Mouse (Mus musculus) midbrain, embryonic 12.5 days (tissue): ENCODE results near the gene Hoxb6. TPM values are rescaled to one million over a fixed set of nuclear protein-coding genes. Genes with fewer than 3 reads are reported as not detected.

ENCODE experiments used
- ATAC-seq: fragments of 200-750 bp; cut with Nextera tagmentation; 2 replicates; pipeline ENCODE4 v1.8.0; 2017; ENCODE audit warnings: low read depth, moderate TSS enrichment, moderate library complexity; ENCODE audit not compliant: low FRiP score
- H3K27ac ChIP-seq: fragments of 300-500 bp; sonication (generic); replicated peaks from 2 replicates; pipeline ENCODE4 v1.5.1; 2016; ENCODE audit warnings: mild to moderate bottlenecking
- H3K27me3 ChIP-seq: fragments of 300-500 bp; sonication (generic); 2 replicates; pipeline ENCODE4 v1.6.1; 2016; ENCODE audit warnings: mild to moderate bottlenecking
- H3K36me3 ChIP-seq: fragments of 300-500 bp; sonication (generic); 2 replicates; pipeline ENCODE4 v1.6.1; 2016
- H3K4me1 ChIP-seq: fragments of 300-500 bp; sonication (generic); 2 replicates; pipeline ENCODE4 v1.6.1; 2016
- H3K4me2 ChIP-seq: fragments of 300-500 bp; sonication (generic); replicated peaks from 2 replicates; pipeline ENCODE4 v1.6.1; 2016; ENCODE audit warnings: mild to moderate bottlenecking, moderate library complexity
- H3K4me3 ChIP-seq: fragments of 300-500 bp; sonication (generic); 2 replicates; pipeline ENCODE4 v1.5.1; 2016; ENCODE audit warnings: mild to moderate bottlenecking
- H3K9ac ChIP-seq: fragments of 300-500 bp; sonication (generic); replicated peaks from 2 replicates; pipeline ENCODE4 v1.6.1; 2016; ENCODE audit warnings: mild to moderate bottlenecking, moderate library complexity
- H3K9me3 ChIP-seq: fragments of 300-500 bp; sonication (generic); 2 replicates; pipeline ENCODE4 v1.6.1; 2016; ENCODE audit warnings: mild to moderate bottlenecking
- WGBS: fragments of 180-500 bp; shearing (Covaris S2); methylation state at CpG from one replicate; pipeline ENCODE4 v1.1.7; 2016; 5-methylcytosine and 5-hydroxymethylcytosine counted together
- polyA plus RNA-seq: library from polyadenylated mRNA; unstranded; fragments of >200 nt; fragmentation: Nextera tagmentation; extraction: Ambion mirVana; gene quantifications from 2 replicates; pipeline ENCODE4 v1.2.1, GENCODE M21; 2016

Hoxb6 gene
- polyA plus RNA-seq, result not detected in 2 replicates

DNA sequence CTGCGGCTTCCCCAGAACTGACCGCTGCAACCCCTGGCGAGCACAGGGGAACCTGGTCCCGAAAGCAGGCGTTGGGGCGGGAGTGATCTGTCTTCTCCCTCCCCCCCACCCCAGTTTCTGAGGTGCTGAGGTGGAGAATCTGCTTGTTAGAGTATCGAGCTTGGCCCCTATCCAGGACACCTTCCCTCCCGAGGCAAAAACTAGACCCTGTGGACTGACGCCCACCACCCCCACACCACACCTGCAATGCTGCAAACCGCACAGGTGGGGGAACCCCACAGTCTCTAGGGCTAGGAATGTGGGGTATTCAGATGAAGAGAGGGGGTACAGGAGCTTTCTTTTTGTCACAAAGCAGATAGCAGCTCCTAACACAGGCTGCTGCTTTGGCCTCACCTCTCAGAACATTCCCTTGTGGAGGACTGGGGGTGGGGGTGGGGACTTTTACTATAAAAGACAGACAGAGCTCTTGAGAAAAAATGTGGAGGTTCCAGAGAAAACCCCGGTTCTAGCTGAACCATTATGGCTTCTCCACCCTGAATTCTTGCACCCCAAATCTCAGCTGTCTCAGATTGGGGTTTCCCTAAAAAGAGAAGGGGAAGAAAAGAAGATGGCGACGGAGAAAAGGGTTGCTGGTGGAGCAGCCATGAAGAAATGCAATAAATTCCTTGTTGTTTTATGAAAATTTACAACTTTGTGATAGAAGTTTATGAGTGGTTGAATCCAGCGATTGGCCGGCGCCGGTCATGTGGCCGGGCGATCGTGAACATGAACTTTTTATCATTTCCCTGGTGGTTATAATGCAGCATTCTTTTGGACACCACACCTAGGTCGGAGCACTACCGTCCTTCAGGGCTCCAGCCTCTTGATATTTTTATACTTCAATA lies at the start of gene Hoxb6:
Gene Hoxb6, plus strand, starts transcription at position 796 of the 884 bp plus-strand sequence.
- H3K36me3 ChIP-seq, result no peaks in the 10 kb centered on the region
- no peaks in the 10 kb centered on the region for H3K9me3 ChIP-seq
- H3K9ac ChIP-seq, result no peak within 1 kb of the TSS
- 3% methylated on average over 22 of the region's 22 CpGs for WGBS
- H3K27ac ChIP-seq, result no peak within 1 kb of the TSS
- H3K4me3 ChIP-seq, result no peak within 1 kb of the TSS
- peaks cover 2% of the 10 kb centered on the region; the same call in 1 of the 2 replicates for H3K4me1 ChIP-seq
- ATAC-seq, result no peak
- H3K4me2 ChIP-seq, result no peak within 1 kb of the TSS
- H3K27me3 ChIP-seq, result peaks cover 97% of the 10 kb centered on the region

DNA sequence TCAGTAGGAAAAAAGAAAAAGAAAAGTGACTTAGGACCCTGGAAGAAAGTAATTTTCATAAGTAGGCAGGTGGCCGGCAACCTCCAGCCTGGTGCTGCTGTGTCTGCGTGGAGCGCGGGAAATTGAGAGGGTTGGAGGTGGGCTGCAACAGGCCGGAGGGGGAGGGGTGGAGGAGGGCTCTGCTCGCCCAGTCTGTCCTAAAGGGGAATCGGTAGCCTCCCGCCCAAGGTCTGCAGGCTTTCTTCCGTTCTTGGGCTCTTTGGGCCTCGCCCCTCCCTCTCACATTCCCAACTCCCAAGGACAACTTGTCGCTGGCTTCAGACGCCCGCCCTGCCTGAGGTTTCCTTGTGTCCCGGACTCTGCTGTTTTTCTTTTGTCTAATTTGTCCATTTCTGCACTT lies 41.4 kb upstream of the Hoxb6 start:
- Histone ChIP-seq H3K4me2 (no peak overlapping the region), H3K9me3 (0 out of 2 replicates have a peak, but pooled peaks cover 2% of the 10 kb centered on the region), H3K27ac (no peak overlapping the region), H3K27me3 (peaks cover 96% of the 10 kb centered on the region), H3K36me3 (no peaks in the 10 kb centered on the region), H3K4me3 (no peak overlapping the region), H3K9ac (no peak overlapping the region), H3K4me1 (no peaks in the 10 kb centered on the region)
- ATAC-seq, result no peak
- WGBS, result 0% methylated on average over 14 of the region's 14 CpGs

DNA sequence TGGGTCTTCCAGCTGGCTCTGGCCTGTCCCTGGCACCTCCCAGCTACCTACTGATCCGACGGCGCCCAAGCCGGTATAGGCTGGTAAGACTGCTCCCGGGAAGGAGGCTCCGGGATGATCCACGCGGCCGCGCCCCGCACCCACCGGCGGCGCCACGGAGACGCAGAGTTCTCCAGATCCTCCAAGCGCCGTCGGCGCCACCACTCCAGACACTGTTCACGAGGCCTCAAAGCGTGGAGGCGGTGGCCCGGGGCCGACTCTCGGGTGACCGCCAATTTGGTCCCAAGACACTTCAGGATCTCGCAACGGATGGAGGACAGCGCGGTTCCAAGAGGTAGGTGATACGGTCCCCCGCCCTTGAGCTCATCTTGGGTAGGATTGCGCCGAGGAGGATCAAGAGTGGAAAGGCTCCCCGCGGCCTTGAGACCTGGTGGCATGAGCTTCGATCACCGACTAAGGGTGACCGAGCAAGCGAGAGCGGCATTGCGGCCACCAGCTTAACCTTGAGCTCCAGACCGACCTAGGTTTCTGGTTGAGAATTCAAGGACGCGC lies 40.7 kb upstream of the Hoxb6 start:
- Histone ChIP-seq H3K4me1 (no peaks in the 10 kb centered on the region), H3K4me3 (no peak overlapping the region; the same call in 1 of the 2 replicates), H3K27me3 (peaks cover 98% of the 10 kb centered on the region), H3K36me3 (no peaks in the 10 kb centered on the region), H3K9me3 (0 out of 2 replicates have a peak, but pooled peaks cover 2% of the 10 kb centered on the region), H3K4me2 (no peak overlapping the region), H3K27ac (no peak overlapping the region), H3K9ac (no peak overlapping the region)
- no peak for ATAC-seq
- WGBS, result 1% methylated on average over 46 of the region's 46 CpGs

DNA sequence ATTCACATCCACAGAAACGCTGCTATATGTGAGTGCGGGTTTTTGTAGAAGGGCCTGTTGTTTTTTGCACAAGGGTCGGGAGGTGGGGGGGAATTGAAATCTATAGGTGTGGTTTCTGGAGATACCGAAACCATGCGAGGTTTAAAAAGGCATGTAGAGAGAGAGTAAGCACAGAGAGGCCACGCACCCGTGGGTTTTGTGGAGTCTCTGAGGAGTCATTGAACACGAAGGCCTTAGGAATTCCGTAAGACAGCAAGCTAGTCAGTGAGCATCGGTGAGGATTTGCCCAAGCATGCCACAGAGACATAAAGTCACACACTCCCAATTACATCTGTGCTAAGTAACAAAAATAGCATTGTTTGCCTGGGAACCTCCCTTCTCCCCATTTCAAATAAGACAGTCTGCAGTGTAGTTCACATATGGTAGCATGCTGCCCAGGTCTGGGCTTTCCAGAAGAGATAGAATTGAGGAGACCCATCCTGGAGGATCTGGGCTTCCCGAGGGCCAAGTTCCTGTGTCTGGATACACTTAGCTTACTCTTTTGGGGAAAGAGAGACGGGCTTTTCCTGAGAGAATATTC lies 39.6 kb upstream of the Hoxb6 start:
- WGBS, result 5% methylated on average over 12 of the region's 12 CpGs
- no peak overlapping the region for H3K4me2 ChIP-seq
- H3K9me3 ChIP-seq, result 0 out of 2 replicates have a peak, but pooled peaks cover 2% of the 10 kb centered on the region
- H3K27ac ChIP-seq, result no peak overlapping the region
- H3K36me3 ChIP-seq, result no peaks in the 10 kb centered on the region
- no peak overlapping the region for H3K4me3 ChIP-seq
- H3K27me3 ChIP-seq, result peaks cover 100% of the 10 kb centered on the region
- no peaks in the 10 kb centered on the region for H3K4me1 ChIP-seq
- no peak for ATAC-seq
- no peak overlapping the region for H3K9ac ChIP-seq

DNA sequence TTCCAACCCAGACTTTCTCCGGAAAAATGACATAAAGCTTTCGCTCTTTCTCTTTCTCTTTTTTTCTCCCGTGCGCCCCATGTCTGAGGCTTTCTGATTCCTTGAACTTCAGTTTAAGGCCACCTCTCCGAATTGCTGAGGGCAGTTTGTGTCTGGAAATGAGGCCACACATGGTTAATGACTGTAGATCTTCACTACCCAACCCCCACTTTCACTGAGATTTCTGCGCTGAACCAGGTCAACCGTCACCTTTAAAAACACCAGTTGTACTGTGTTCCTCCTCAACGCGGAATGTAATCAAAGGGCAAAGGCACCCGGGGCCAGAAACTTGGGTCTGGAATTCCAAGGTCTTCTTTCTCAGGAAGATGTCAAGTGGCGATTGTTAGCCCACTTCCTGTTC lies 38.1 kb upstream of the Hoxb6 start:
- H3K36me3 ChIP-seq, result no peaks in the 10 kb centered on the region
- H3K9ac ChIP-seq, result no peak overlapping the region
- ATAC-seq, result no peak
- no peaks in the 10 kb centered on the region for H3K4me1 ChIP-seq
- no peak overlapping the region for H3K27ac ChIP-seq
- H3K4me3 ChIP-seq, result no peak overlapping the region
- 0 out of 2 replicates have a peak, but pooled peaks cover 2% of the 10 kb centered on the region for H3K9me3 ChIP-seq
- 2% methylated on average over 11 of the region's 11 CpGs for WGBS
- peaks cover 100% of the 10 kb centered on the region for H3K27me3 ChIP-seq
- no peak overlapping the region for H3K4me2 ChIP-seq

DNA sequence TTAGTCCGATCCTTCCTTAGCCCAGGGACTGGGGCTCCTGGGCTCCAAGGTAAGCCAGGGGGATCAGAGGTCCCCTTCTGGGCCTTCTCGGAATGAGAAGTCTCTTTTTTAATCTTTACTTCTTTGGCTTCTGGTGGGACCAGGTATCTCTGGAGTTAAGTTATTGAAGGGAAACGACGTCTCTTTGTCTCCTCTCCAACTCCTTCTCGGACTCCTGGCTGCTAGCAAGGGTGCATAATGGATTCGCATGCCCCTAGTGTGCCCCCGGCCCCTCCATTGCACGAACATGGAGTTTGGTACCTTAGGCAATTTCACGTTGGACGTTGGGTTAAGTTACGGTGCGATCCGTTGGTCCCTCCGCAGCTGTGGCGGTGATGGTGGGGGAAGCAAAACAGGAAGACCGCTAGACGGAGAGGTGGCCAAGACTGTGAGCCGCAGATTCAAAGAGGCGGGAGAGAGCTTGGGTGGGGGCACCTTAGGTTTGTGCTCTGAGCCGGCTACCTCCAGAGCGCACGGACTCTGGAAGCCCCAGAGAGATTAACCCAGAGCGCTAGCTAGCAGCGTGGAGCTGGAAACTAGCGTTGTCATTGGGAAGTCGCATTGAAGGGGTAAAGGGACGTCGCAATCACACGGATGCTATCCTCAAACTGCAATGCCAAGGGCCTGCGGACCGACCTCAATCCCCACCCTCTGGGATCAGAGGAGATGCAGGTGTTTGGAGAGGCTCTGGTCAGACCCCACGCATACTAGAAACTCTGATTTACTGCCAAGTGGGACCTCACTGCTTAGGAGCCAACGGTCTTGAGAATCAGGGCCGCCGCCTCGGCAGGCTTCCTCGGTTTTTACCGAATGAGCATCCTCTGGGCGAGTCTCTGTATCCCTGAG lies 36.9 kb upstream of the Hoxb6 start:
- H3K27me3 ChIP-seq, result peaks cover 100% of the 10 kb centered on the region
- no peak overlapping the region for H3K4me3 ChIP-seq
- 1% methylated on average over 39 of the region's 39 CpGs for WGBS
- no peaks in the 10 kb centered on the region for H3K36me3 ChIP-seq
- no peak overlapping the region for H3K4me2 ChIP-seq
- H3K9ac ChIP-seq, result no peak overlapping the region
- no peak for ATAC-seq
- H3K9me3 ChIP-seq, result no peaks in the 10 kb centered on the region
- no peak overlapping the region for H3K27ac ChIP-seq
- no peaks in the 10 kb centered on the region; the same call in 1 of the 2 replicates for H3K4me1 ChIP-seq

DNA sequence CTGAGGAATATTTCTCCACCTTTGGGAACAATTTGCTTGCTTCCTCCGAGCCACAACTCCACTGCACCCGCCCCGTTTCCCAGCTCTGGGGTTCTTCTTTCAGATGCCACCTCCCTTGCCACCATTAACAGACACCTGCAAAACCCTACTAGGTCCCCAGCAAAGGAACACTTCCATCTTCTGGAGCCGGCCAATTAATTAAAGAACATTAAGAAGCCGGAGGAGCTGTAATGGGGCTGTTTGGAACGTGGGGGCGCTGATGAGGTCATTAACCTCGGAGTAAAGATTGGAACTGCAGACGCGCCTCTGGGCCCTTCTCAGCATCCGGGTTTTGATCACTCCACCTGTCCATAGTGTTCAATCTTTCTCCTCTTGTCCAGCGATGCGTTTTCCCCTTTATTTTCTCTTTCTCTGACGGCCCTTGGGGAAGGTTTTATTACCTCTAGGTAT lies 36.3 kb upstream of the Hoxb6 start:
- WGBS, result 2% methylated on average over 14 of the region's 14 CpGs
- no peaks in the 10 kb centered on the region; the same call in 1 of the 2 replicates for H3K4me1 ChIP-seq

DNA sequence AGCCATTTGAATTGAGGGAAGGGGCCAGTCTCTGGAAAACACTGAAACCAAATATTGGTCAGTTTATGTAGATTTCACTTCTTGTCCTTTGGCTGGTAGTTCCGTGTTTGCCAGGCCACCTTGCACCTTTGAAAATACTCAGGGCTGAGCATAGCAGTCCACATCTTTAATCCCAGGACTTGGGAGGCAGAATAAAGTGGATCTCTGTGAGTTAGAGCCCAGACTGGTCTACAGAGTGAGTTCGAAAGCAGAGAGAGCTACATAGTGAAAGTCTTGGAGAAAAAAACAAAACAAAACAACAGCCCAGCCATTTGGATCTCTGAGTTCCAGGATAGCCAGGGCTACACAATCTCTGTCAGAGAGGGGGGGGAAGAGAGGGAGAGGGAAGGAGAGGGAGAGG lies 35.1 kb upstream of the Hoxb6 start:
- no peak for ATAC-seq
- Histone ChIP-seq H3K4me1 (no peaks in the 10 kb centered on the region; the same call in 1 of the 2 replicates), H3K4me2 (no peak overlapping the region), H3K27ac (no peak overlapping the region), H3K9me3 (no peaks in the 10 kb centered on the region), H3K9ac (no peak overlapping the region), H3K27me3 (peaks cover 100% of the 10 kb centered on the region), H3K4me3 (no peak overlapping the region), H3K36me3 (no peaks in the 10 kb centered on the region)
- 23% methylated on average over 2 of the region's 2 CpGs for WGBS

More for the DNA sequence above, 36.3 kb upstream of the Hoxb6 start:
- H3K4me2 ChIP-seq, result no peak overlapping the region
- no peak overlapping the region for H3K27ac ChIP-seq
- H3K36me3 ChIP-seq, result no peaks in the 10 kb centered on the region
- no peak overlapping the region for H3K9ac ChIP-seq
- peaks cover 100% of the 10 kb centered on the region for H3K27me3 ChIP-seq
- H3K9me3 ChIP-seq, result no peaks in the 10 kb centered on the region
- no peak for ATAC-seq
- no peak overlapping the region for H3K4me3 ChIP-seq

DNA sequence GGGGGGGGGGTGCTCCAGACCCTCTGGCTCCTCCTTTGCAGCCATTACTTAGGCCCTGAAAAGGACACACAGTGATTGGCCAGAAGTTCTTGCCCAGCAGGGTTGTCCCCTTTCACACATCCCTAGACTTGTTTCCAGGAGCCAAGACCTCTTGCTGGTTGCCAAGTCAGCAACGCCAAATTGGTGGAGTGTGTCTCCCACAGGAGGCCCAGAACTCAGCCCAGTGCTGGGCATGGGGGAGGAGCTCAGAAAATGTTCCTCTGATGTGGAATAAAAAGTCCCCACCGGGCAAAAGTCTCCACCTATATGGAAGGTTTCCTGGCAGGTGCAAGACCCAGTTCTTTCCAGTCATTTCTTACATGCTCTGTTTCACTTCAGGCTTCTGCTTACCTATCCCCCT lies 33.2 kb upstream of the Hoxb6 start:
- Histone ChIP-seq H3K9me3 (no peaks in the 10 kb centered on the region), H3K36me3 (no peaks in the 10 kb centered on the region), H3K4me2 (no peak overlapping the region), H3K4me1 (no peaks in the 10 kb centered on the region; the same call in 1 of the 2 replicates), H3K4me3 (no peak overlapping the region), H3K27ac (no peak overlapping the region), H3K9ac (no peak overlapping the region), H3K27me3 (peaks cover 100% of the 10 kb centered on the region)
- no peak for ATAC-seq
- WGBS, result 2% methylated on average over 2 of the region's 2 CpGs

DNA sequence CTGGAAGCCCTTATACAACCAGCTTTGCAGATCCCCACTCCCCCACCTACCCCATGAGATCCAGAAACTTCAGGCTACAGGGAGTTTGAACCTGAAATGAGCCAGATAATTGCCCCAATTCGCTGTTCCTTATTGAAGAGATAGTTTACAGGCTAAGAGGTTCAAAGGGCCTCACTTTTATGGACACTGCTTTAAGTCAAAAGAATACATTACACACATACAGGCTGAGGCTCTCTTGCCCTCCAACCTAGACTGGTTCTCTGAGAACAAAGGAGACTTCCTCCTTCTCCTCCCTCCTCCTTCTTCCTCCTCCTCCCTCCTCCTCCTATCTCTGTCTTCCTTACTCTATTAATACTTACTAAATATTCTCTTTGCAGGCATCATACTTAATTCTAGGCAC lies 32.8 kb upstream of the Hoxb6 start:
- H3K4me2 ChIP-seq, result no peak overlapping the region
- H3K27ac ChIP-seq, result no peak overlapping the region
- peaks cover 100% of the 10 kb centered on the region for H3K27me3 ChIP-seq
- H3K9ac ChIP-seq, result no peak overlapping the region
- H3K4me3 ChIP-seq, result no peak overlapping the region
- no peaks in the 10 kb centered on the region for H3K36me3 ChIP-seq
- H3K4me1 ChIP-seq, result no peaks in the 10 kb centered on the region; the same call in 1 of the 2 replicates
- ATAC-seq, result no peak
- H3K9me3 ChIP-seq, result no peaks in the 10 kb centered on the region
- WGBS, result 5% methylated on average over 1 of the region's 1 CpGs

DNA sequence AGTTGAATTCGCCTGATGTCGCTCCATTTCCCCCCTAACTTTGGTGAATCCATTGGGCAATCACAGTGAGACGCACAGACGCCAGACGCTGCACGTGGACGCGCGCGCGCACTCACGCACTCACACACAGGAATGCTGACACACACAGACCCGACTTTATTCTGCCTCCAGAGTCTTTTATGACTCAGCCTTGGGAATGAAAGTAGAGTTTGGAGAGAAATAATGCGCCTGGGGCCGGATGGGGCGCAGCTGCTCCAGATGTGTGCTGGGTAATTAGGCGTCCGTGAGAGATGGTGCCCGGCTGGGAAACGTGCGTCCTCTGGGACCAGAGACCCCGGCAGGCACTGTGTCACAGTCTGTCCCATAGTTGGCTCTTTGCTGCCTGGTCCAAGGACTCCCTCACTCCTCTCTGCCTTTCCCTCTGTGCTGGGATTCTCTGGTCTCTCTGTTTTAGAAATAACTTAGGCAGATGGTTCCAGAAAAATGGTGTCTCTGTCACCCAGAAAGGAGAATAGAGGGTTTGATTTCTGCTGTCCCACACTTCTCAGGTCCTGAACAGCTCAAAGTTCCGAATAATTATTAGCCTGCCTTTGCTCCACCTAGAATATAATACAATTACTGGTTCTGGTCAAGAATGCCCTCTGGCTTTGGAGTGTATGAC lies 31.8 kb upstream of the Hoxb6 start:
- no peaks in the 10 kb centered on the region for H3K36me3 ChIP-seq
- no peak overlapping the region for H3K4me2 ChIP-seq
- no peak overlapping the region for H3K27ac ChIP-seq
- 1% methylated on average over 23 of the region's 23 CpGs for WGBS
- H3K27me3 ChIP-seq, result peaks cover 100% of the 10 kb centered on the region
- no peak overlapping the region for H3K4me3 ChIP-seq
- no peaks in the 10 kb centered on the region; the same call in 1 of the 2 replicates for H3K4me1 ChIP-seq
- no peak for ATAC-seq
- no peaks in the 10 kb centered on the region for H3K9me3 ChIP-seq
- no peak overlapping the region for H3K9ac ChIP-seq
